In genomic region chr1:189975660-189976059, GRCm38 (mm10) we compare ENCODE assay signal across 16 mouse cellular contexts.
"Had no signal": no experiment of that assay in that cellular context is flagged by ENCODE, and none has a peak within 500 bp of the region (broad histone marks: within the 10 kb centered on the region; RNA-seq: fewer than 3 reads in every experiment).

No protein-coding gene starts in this region.

- H3K9ac ChIP-seq: liver, embryonic 14.5 days; liver, postnatal 0 days; lung, embryonic 14.5 days had no signal

- DNase-seq: kidney, adult 18-20 months; kidney, adult 9 months; kidney, postnatal 14 days; layer of hippocampus, adult 9-11 months; liver, postnatal 0 days; lung, embryonic 14.5 days; right cerebral cortex, postnatal 14 days; right cerebral cortex, postnatal 4 days; thymus, adult 2 months; thymus, postnatal 14 days; thymus, postnatal 4 days had no signal

- H3K27ac ChIP-seq: liver, embryonic 14.5 days; macrophage; stomach, postnatal 0 days had no signal

- H3K4me2 ChIP-seq: lung, embryonic 14.5 days had no signal

- ATAC-seq: liver, postnatal 0 days; lung, postnatal 0 days had no signal

- H3K4me3 ChIP-seq: layer of hippocampus, adult 2 months had no signal
